Mouse (Mus musculus) thymus, adult 2 months (tissue): ENCODE data around the gene Fn1.

Source experiments
- CTCF ChIP-seq: fragments of 200-500 bp; IDR thresholded peaks from 2 replicates; pipeline ENCODE4 v1.5.1; 2012; ENCODE audit warnings: mild to moderate bottlenecking, control low read depth, low read length, moderate library complexity, borderline replicate concordance; ENCODE audit not compliant: control insufficient read depth, poor library complexity, insufficient read depth; ENCODE audit errors: extremely low read depth
- POLR2A ChIP-seq: fragments of 200-500 bp; IDR thresholded peaks from 2 replicates; pipeline ENCODE4 v1.6.1; 2012; ENCODE audit warnings: mild to moderate bottlenecking, low read length, control low read depth, moderate library complexity; ENCODE audit not compliant: control insufficient read depth, poor library complexity, insufficient read depth; ENCODE audit errors: extremely low read depth

DNA sequence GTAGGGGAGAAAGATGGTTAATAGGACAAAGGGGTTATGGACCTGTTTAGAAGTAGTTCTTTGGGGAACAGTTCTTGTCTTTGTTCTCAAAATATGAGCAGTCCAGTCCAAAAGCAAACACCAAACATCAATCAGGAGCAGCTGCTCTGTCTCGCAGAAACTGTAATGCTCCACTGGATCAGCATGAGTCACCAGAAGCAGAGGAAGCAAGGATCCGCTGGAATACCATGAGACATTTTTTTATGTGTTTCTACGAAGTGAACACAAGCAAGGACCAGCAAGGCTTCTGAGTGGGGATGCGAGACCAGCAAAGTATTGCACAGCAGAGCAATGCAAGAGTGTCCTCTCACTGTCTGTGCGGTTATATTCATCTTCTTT is 35.9 kb upstream of the Fn1 start:
- TF ChIP-seq CTCF (no peak), POLR2A (no peak)
